Mouse (Mus musculus) ES-E14 (cell line): ENCODE data around the gene Morn4. TPM values are rescaled to one million over a fixed set of nuclear protein-coding genes. Genes with fewer than 3 reads are reported as not detected.
"Not testable (repeated sequence)": the region's sequence is repeated elsewhere in the genome, so short reads cannot be mapped to it uniquely, and the experiment has no call there.

Experiments
- DNase-seq: peaks from one replicate; pipeline ENCODE4 v3.0.0-alpha.2; 2013; ENCODE audit warnings: low read depth, low spot score
- H3K27ac ChIP-seq: 2 replicates; pipeline ENCODE4 v1.5.1; 2012; ENCODE audit warnings: low read depth, mild to moderate bottlenecking, low read length, moderate library complexity, mixed read lengths; ENCODE audit not compliant: poor library complexity, insufficient read depth, severe bottlenecking
- H3K36me3 ChIP-seq: 2 replicates; pipeline ENCODE4 v1.6.1; 2012; ENCODE audit warnings: mild to moderate bottlenecking, low read length, moderate library complexity, mixed read lengths; ENCODE audit not compliant: control insufficient read depth, poor library complexity, insufficient read depth, severe bottlenecking
- H3K4me1 ChIP-seq, 2 experiments: fragments of 150-350 bp in 1 of 2; sonication (generic) in 1 of 2; 2 replicates each; pipeline ENCODE4 v1.6.1; 2012; ENCODE audit warnings: low read length in 2 of 2, mild to moderate bottlenecking in 1 of 2, mixed read lengths in 1 of 2; ENCODE audit not compliant: control insufficient read depth in 2 of 2, insufficient read depth in 2 of 2, poor library complexity in 1 of 2
- H3K4me3 ChIP-seq, 2 experiments: fragments of 150-350 bp in 1 of 2; sonication (generic) in 1 of 2; 2 replicates each; pipeline ENCODE4 v1.5.1; 2012; ENCODE audit warnings: low read length in 2 of 2, low read depth in 1 of 2, mild to moderate bottlenecking in 1 of 2, mixed read lengths in 1 of 2; ENCODE audit not compliant: insufficient read depth in 1 of 2, poor library complexity in 1 of 2, severe bottlenecking in 1 of 2
- H3K9ac ChIP-seq: 2 replicates; pipeline ENCODE4 v1.6.1; 2012; ENCODE audit warnings: low read depth, mild to moderate bottlenecking, low read length, mixed read lengths; ENCODE audit not compliant: poor library complexity, insufficient read depth, severe bottlenecking
- H3K9me3 ChIP-seq: fragments of 150-350 bp; sonication (generic); 2 replicates; pipeline ENCODE4 v1.6.1; 2012; ENCODE audit warnings: low read depth, mild to moderate bottlenecking, low read length; ENCODE audit not compliant: control insufficient read depth, insufficient read depth
- CHD2 ChIP-seq: IDR thresholded peaks from 2 replicates; pipeline ENCODE4 v1.6.1; 2014; ENCODE audit warnings: mild to moderate bottlenecking, low read depth, low read length, inconsistent platforms
- HCFC1 ChIP-seq: IDR thresholded peaks from 2 replicates; pipeline ENCODE4 v1.6.1; 2012; ENCODE audit warnings: low read length, inconsistent platforms, borderline replicate concordance; ENCODE audit not compliant: insufficient read depth
- MAFK ChIP-seq: IDR thresholded peaks from 2 replicates; pipeline ENCODE4 v1.6.1; 2014; ENCODE audit warnings: mild to moderate bottlenecking, low read depth, low read length, inconsistent platforms; ENCODE audit not compliant: insufficient read depth
- ZC3H11A ChIP-seq: IDR thresholded peaks from 2 replicates; pipeline ENCODE4 v1.6.1; 2012; ENCODE audit warnings: low read depth, mild to moderate bottlenecking, inconsistent platforms, low read length, borderline replicate concordance
- ZNF384 ChIP-seq: IDR thresholded peaks from 2 replicates; pipeline ENCODE4 v1.6.1; 2012; ENCODE audit warnings: low read depth, low read length, inconsistent platforms
- in situ Hi-C, 2 experiments: fragments of 600-800 bp; cut with MboI; formaldehyde crosslinking; loops; one replicate each; pipeline ENCODE4 v1.15.1; 2025; ENCODE audit warnings: low sequenced_read_pairs in 2 of 2, inconsistent platforms in 1 of 2; ENCODE audit not compliant: unreplicated experiment in 2 of 2
- total RNA-seq: library from RNA; depleted of rRNA; stranded (reverse); fragments of 300-350 nt; gene quantifications from 2 replicates; pipeline ENCODE4 v1.2.3, GENCODE M21; 2012

Gene Morn4
- total RNA-seq, 1 experiment, result 3.1 TPM

DNA sequence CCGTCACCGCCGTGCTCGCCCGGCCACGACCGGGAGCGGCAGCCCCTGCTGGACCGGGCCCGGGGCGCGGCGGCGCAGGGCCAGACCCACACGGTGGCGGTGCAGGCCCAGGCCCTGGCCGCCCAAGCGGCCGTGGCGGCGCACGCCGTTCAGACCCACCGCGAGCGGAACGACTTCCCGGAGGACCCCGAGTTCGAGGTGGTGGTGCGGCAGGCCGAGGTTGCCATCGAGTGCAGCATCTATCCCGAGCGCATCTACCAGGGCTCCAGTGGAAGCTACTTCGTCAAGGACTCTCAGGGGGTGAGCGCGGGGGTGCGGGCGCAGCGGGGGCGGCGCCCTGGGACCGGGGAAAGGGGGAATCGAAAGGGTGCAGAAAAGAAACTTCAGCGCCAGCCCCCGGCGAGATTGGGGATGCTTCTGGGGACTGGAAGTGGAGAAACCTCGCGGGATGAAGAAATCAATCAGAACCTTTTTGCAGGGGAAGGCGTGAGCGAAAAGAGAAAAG lies 4.5 kb upstream of the Morn4 start:
- no peaks in the 10 kb centered on the region for H3K9me3 ChIP-seq
- H3K4me3 ChIP-seq, result peak overlapping the region; percentile 95 to 97
- peaks cover 2% of the 10 kb centered on the region; the same call in 1 of the 2 replicates for H3K36me3 ChIP-seq
- in situ Hi-C loops, result no loop called here
- 0 out of 4 replicates have a peak, but pooled peaks cover 0 to 3% of the 10 kb centered on the region in 2 experiments for H3K4me1 ChIP-seq
- TF ChIP-seq CHD2, result peak; percentile 73; the same call in 1 of the 2 replicates
- no peak for TF ChIP-seq ZC3H11A
- TF ChIP-seq HCFC1, result no peak
- H3K9ac ChIP-seq, result peak overlapping the region; percentile 97
- 0 out of 2 replicates have a peak overlapping the region, but pooled peaks have one; percentile 58 for H3K27ac ChIP-seq
- DNase-seq, result no peak

DNA sequence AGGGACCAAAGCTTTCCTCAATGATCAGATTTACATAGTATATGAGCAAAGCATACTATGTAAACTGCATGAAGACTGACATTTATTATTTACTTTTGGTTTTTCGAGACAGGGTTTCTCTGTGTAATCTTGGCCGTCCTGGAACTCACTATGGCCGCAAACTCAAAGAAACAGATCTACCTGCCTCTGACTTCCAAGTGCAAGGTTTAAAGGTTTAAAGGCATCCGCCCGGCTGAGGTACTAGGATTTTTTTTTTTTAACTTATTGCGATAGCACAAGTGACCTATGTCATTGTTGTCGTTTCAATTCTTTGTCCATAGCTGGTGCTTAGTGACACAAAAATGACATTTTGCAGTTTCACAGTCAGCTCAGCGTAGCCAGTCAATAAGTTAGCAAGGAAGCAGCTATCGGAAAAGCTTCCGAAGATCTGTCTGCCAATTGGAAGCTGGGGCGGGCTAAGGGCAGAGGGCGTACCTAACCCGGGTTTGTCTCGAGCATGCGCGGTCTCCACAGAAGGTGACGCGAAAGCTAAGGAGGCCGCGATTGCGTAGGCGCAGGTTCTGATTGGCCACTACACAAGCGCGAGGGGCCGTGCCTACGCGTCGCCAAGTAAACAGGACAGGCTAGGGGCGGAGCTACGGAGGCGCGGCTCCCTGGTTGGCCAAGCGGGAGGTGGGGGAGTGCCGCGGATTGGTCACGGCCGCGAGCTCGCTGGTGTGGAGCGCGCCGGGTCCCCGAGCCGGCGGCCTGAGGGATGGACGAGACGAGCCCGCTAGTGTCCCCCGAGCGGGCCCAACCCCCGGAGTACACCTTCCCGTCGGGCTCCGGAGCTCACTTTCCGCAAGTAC lies 3.8 kb upstream of the Morn4 start, which contains the start of gene Pi4k2a:
Gene Pi4k2a (plus strand): TSS at position 723 of the 848 bp plus-strand sequence.
- in situ Hi-C loops, result no loop called here
- H3K9ac ChIP-seq, result peak within 1 kb of the TSS; percentile 97
- no peak for TF ChIP-seq ZC3H11A
- TF ChIP-seq MAFK, result no peak
- TF ChIP-seq ZNF384, result no peak
- 0 out of 2 replicates have a peak, but pooled peaks have one; percentile 47 for TF ChIP-seq HCFC1
- TF ChIP-seq CHD2, result no peak

DNA sequence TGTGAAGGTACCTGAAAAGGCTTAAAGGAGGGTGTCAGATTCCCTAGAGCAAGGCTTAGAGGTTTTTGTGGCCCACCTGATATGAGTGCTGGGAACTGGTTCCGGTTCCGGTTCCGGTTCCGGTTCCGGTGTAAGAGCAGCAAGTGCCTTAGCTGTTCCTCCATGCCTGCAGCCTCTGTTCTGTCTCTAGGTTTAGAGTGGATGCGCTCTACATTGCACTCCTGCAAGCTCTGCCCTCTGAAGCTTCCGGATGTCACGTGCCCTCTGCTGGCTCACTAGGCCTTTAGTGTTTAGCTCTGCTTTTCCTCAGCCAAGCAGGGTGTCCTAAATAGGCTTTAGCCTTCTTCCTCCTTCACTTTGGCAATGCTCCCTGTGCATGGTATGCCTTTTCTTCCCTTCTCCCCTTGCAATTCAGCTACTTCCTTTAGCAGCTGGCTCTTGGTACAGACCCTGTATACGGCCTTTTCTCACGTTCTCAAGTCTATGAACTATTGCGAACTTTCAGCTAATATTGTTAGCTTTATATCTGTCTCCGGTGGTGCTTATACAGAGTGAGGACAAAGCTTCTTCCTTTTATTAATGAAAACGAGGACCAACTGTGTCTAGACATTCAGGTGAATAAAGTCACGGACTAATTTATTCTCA lies 3.1 kb upstream of the Morn4 start:
- Histone ChIP-seq H3K27ac (no peak overlapping the region; the same call in 1 of the 2 replicates), H3K4me1 (0 out of 4 replicates have a peak, but pooled peaks cover 0 to 3% of the 10 kb centered on the region in 2 experiments), H3K9me3 (no peaks in the 10 kb centered on the region), H3K9ac (peak overlapping the region; percentile 16; the same call in 1 of the 2 replicates), H3K36me3 (no peaks in the 10 kb centered on the region), H3K4me3 (peak overlapping the region; percentile 54 to 70)
- no peak for TF ChIP-seq CHD2
- TF ChIP-seq ZNF384, result no peak
- no peak for TF ChIP-seq ZC3H11A
- TF ChIP-seq MAFK, result no peak
- TF ChIP-seq HCFC1, result no peak
- in situ Hi-C loops, result no loop called here
- no peak for DNase-seq

More for the DNA sequence above, 3.8 kb upstream of the Morn4 start, which contains the start of gene Pi4k2a:
- peak; percentile 99 for DNase-seq
- Histone ChIP-seq H3K4me1 (0 out of 4 replicates have a peak, but pooled peaks cover 0 to 3% of the 10 kb centered on the region in 2 experiments), H3K4me3 (peak within 1 kb of the TSS; percentile 95 to 97), H3K27ac (peak within 1 kb of the TSS; percentile 58; the same call in 1 of the 2 replicates), H3K36me3 (peaks cover 2% of the 10 kb centered on the region; the same call in 1 of the 2 replicates), H3K9me3 (no peaks in the 10 kb centered on the region)

DNA sequence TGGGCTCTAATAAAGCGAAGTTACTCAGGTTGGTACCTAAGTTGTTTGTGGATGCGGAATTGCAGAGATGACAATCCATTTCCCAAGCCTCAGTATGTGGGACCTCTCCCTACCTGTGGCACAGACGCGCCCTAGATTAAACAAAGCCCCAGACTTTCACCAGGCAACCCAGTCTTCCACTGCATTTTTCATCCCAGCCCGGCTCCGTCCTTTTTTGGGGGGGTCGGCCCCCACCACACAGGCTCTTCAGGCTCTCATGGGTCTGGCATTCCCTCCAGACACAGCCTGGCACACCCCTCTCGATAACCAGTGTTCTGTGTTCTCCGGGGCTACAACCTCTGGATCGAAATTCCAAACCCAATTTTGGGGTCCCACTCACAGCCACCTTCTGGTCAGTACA lies 467 bp downstream of the Morn4 start:
- H3K4me1 ChIP-seq, result no peaks in the 10 kb centered on the region
- TF ChIP-seq ZNF384 (no peak), HCFC1 (no peak), CHD2 (no peak), ZC3H11A (no peak), MAFK (no peak)
- no peaks in the 10 kb centered on the region for H3K9me3 ChIP-seq
- H3K9ac ChIP-seq, result peak overlapping the region; percentile 81
- DNase-seq, result no peak
- H3K4me3 ChIP-seq, result peak overlapping the region; percentile 82 to 84
- H3K27ac ChIP-seq, result no peak overlapping the region
- H3K36me3 ChIP-seq, result no peaks in the 10 kb centered on the region
- in situ Hi-C loops, result no loop called here

DNA sequence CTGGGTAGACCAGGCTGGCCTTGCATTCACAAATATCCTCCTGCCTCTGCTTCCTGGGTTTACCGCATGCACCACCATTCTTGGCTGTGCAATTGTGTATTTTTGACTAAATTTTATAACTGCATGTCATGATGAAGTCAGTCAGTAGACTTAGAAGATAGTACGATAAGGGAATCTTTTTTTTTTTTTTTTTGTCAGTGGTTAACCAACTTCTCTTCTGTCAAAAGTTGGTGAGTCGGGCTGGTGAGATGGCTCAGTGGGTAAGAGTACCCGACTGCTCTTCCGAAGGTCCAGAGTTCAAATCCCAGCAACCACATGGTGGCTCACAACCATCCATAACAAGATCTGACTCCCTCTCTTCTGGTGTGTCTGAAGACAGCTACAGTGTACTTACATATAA lies 4.5 kb downstream of the Morn4 start:
- H3K9ac ChIP-seq, H3K4me1 ChIP-seq, H3K27ac ChIP-seq, DNase-seq, H3K4me3 ChIP-seq, H3K36me3 ChIP-seq, in situ Hi-C loops, H3K9me3 ChIP-seq: not testable (repeated sequence)
